Mouse (Mus musculus) G1E (cell line): ENCODE data around the gene Cd180. TPM values are rescaled to one million over a fixed set of nuclear protein-coding genes. Genes with fewer than 3 reads are reported as not detected.

Experiments
- ATAC-seq: 2 replicates; pipeline ENCODE4 v1.8.0; 2016; ENCODE audit warnings: mild to moderate bottlenecking; ENCODE audit not compliant: insufficient number of reproducible peaks, poor library complexity, low FRiP score, severe bottlenecking; ENCODE audit errors: extremely low read depth
- DNase-seq: peaks from one replicate; pipeline ENCODE4 v3.0.0; 2012; ENCODE audit warnings: low spot score
- H3K27me3 ChIP-seq: 2 replicates; pipeline ENCODE4 v1.6.1; 2012; ENCODE audit warnings: mild to moderate bottlenecking, low read length, inconsistent platforms; ENCODE audit not compliant: insufficient read depth
- H3K36me3 ChIP-seq: replicated peaks from 2 replicates; pipeline ENCODE3; 2012; ENCODE audit warnings: mild to moderate bottlenecking, inconsistent platforms
- H3K4me1 ChIP-seq: 2 replicates; pipeline ENCODE4 v1.6.1; 2012; ENCODE audit warnings: low read depth, low read length, inconsistent platforms, mixed read lengths; ENCODE audit not compliant: insufficient read depth
- H3K4me3 ChIP-seq: 2 replicates; pipeline ENCODE4 v1.5.1; 2012; ENCODE audit warnings: low read depth, mild to moderate bottlenecking, inconsistent platforms, low read length, moderate library complexity, mixed read lengths
- H3K9me3 ChIP-seq: replicated peaks from 2 replicates; pipeline ENCODE4 v1.6.1; 2012; ENCODE audit warnings: inconsistent platforms
- CTCF ChIP-seq: IDR thresholded peaks from 2 replicates; pipeline ENCODE4 v1.5.1; 2012; ENCODE audit warnings: low read depth, low read length, inconsistent platforms, mixed read lengths
- GATA1 ChIP-seq: IDR thresholded peaks from 2 replicates; pipeline ENCODE4 v1.6.1; 2012; ENCODE audit warnings: borderline replicate concordance, low read length, inconsistent platforms, mixed read lengths
- GATA2 ChIP-seq: IDR thresholded peaks from 2 replicates; pipeline ENCODE4 v1.6.1; 2012; ENCODE audit warnings: low read depth, low read length, inconsistent platforms, borderline replicate concordance
- POLR2AphosphoS5 ChIP-seq: IDR thresholded peaks from 2 replicates; pipeline ENCODE4 v1.6.1; 2012; ENCODE audit warnings: low read depth, low read length, inconsistent platforms; ENCODE audit not compliant: insufficient replicate concordance
- TAL1 ChIP-seq: conservative IDR thresholded peaks from 2 replicates; pipeline ENCODE4 v1.6.1; 2012; ENCODE audit warnings: low read depth, low read length, inconsistent platforms, mixed read lengths
- polyA plus RNA-seq: library from polyadenylated mRNA; stranded (reverse); fragments of >175 nt; gene quantifications from 2 replicates; pipeline ENCODE4 v1.2.3, GENCODE M21; 2012
- total RNA-seq, 2 experiments: library from RNA; stranded (forward) in 1 of 2; stranded (reverse) in 1 of 2; fragments of 200-1000 nt in 1 of 2; fragments of >200 nt in 1 of 2; fragmentation: Nextera tagmentation in 1 of 2; gene quantifications; 2 replicates each; pipeline ENCODE4 v1.2.3; 2014 to 2017

Cd180 gene
- total and polyA plus RNA-seq, 3 experiments, result 1.3 TPM; not detected in 2

DNA sequence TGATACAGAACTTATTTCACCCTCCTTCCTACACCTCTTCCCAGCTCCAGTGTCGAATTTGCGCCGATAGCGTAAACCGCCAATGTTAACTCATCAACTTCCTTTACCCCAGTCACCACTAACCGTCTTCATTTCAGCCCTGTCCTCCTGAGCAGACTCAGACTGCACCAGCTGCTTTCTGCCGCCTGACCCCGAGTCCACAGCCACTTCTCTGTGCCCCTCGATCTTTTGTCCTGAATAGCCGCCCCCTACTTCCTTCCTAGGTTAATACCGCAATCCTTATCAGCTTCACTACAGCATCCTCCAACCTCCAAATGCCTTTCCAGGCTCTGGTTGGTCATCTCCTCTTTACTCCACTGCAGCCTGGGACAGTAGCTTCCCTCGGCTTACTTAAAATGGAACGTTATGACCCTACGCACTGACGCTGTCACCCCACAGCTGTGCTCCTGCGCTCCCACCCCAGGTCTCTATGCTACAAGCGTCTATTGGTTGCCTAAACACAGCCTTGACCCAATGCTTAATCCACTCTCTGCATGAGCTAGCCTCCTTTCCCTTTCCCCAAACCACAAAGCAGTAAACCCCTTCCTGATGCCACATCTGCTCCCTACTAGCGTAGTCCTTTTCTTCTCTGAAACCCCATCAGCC is 27.6 kb upstream of the Cd180 start:
- no peak for DNase-seq
- Histone ChIP-seq H3K4me3 (no peak overlapping the region), H3K4me1 (0 out of 2 replicates have a peak, but pooled peaks cover 3% of the 10 kb centered on the region)

DNA sequence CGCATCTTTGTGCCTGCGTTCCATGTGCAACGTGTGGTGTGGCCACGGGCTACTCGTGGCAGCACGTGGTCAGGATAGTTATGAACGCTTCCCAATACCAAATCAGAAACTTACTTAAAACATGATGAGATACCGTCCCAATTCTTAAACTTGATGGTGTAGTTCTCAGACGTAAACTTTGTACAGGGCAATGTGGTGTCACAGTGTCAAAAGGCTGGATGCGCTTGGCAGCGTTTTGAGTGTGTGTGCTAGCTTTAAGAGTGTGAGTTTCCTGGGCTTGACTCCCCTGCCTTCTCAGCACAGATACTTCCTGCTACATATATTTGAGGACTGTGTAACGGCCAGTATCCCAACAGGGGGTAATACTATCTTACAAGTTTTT is 27.1 kb upstream of the Cd180 start:
- DNase-seq, result no peak
- no peak for ATAC-seq
- Histone ChIP-seq H3K4me1 (0 out of 2 replicates have a peak, but pooled peaks cover 3% of the 10 kb centered on the region), H3K36me3 (no peaks in the 10 kb centered on the region), H3K4me3 (no peak overlapping the region), H3K9me3 (no peaks in the 10 kb centered on the region), H3K27me3 (no peaks in the 10 kb centered on the region)
- no peak for TF ChIP-seq GATA2
- TF ChIP-seq TAL1, result no peak
- TF ChIP-seq POLR2AphosphoS5, result no peak
- TF ChIP-seq GATA1, result no peak
- no peak for TF ChIP-seq CTCF

More for the DNA sequence above, 27.6 kb upstream of the Cd180 start:
- H3K27me3 ChIP-seq, result no peaks in the 10 kb centered on the region
- H3K36me3 ChIP-seq, result no peaks in the 10 kb centered on the region
- no peak for TF ChIP-seq CTCF
- no peak for TF ChIP-seq GATA2
- TF ChIP-seq POLR2AphosphoS5, result no peak
- no peak for TF ChIP-seq TAL1
- no peak for TF ChIP-seq GATA1
- H3K9me3 ChIP-seq, result no peaks in the 10 kb centered on the region
- ATAC-seq, result no peak

- TF ChIP-seq TAL1 (no peak), GATA1 (no peak), POLR2AphosphoS5 (no peak), CTCF (no peak), GATA2 (no peak)
- Histone ChIP-seq H3K36me3 (no peaks in the 10 kb centered on the region), H3K4me1 (0 out of 2 replicates have a peak, but pooled peaks cover 3% of the 10 kb centered on the region), H3K4me3 (no peak overlapping the region), H3K9me3 (no peaks in the 10 kb centered on the region), H3K27me3 (no peaks in the 10 kb centered on the region)
- no peak for ATAC-seq
- DNase-seq, result no peak
These were observed 26.6 kb upstream of the Cd180 start for GRCm38 (mm10) chr13:102666731-102667130.

GRCm38 (mm10) chr13:102667401-102667800 is 26.0 kb upstream of the Cd180 start:
- no peak for TF ChIP-seq GATA2
- no peak for TF ChIP-seq CTCF
- TF ChIP-seq GATA1, result no peak
- TF ChIP-seq POLR2AphosphoS5, result no peak
- TF ChIP-seq TAL1, result no peak
- 0 out of 2 replicates have a peak, but pooled peaks cover 3% of the 10 kb centered on the region for H3K4me1 ChIP-seq
- H3K27me3 ChIP-seq, result no peaks in the 10 kb centered on the region
- no peak overlapping the region for H3K4me3 ChIP-seq
- H3K9me3 ChIP-seq, result no peaks in the 10 kb centered on the region
- no peaks in the 10 kb centered on the region for H3K36me3 ChIP-seq
- DNase-seq (no peak), ATAC-seq (no peak)

GRCm38 (mm10) chr13:102667842-102668241 is 25.5 kb upstream of the Cd180 start:
- DNase-seq (no peak), ATAC-seq (no peak)
- Histone ChIP-seq H3K4me3 (no peak overlapping the region), H3K9me3 (no peaks in the 10 kb centered on the region), H3K27me3 (no peaks in the 10 kb centered on the region), H3K4me1 (0 out of 2 replicates have a peak, but pooled peaks cover 3% of the 10 kb centered on the region), H3K36me3 (no peaks in the 10 kb centered on the region)
- TF ChIP-seq TAL1, result no peak
- no peak for TF ChIP-seq GATA1
- TF ChIP-seq CTCF, result no peak
- TF ChIP-seq POLR2AphosphoS5, result no peak
- no peak for TF ChIP-seq GATA2

DNA sequence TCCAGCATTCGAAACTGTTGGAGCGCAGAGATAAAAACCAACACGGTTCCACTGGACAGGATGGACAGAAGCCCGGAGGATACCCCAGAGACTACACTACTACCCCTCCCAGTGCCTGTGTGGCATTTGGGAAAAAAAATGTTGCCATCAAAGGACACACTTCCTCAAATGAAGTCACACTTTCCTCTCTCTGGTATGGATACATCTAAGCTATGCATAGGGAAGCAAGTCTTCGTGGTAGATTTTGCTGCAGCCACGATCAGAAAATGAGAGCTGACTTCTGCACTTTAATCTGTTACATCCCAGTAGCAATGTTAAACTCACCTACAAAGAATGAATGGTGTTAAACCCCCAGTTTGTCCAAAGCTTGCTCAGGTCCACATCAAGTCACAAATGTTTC is 24.4 kb upstream of the Cd180 start:
- ATAC-seq, result no peak
- no peaks in the 10 kb centered on the region for H3K9me3 ChIP-seq
- 0 out of 2 replicates have a peak, but pooled peaks cover 1% of the 10 kb centered on the region for H3K4me1 ChIP-seq
- no peak overlapping the region for H3K4me3 ChIP-seq
- no peak for DNase-seq
- TF ChIP-seq GATA1 (no peak), POLR2AphosphoS5 (no peak), TAL1 (no peak)
- H3K36me3 ChIP-seq, result no peaks in the 10 kb centered on the region
- H3K27me3 ChIP-seq, result no peaks in the 10 kb centered on the region
